Mouse (Mus musculus): ENCODE results near the gene Lrguk.

- TF ChIP-seq CTCF (IDR thresholded peaks at IDR 0.05; ENCODE audit: insufficient read depth, low read length) (no peak), POLR2A (IDR thresholded peaks at IDR 0.05; ENCODE audit: borderline replicate concordance, extremely low read depth, low read depth, low read length) (no peak)
Observed at GRCm38 (mm10) chr6:34155137-34155804, 126.0 kb downstream of the Lrguk start.
